Mouse (Mus musculus) frontal cortex, postnatal 25 days (tissue): ENCODE data around the gene Dpep1.
A peak's percentile ranks its signal among the peaks of the same experiment; 100 is the strongest.
"Not testable (repeated sequence)": the region's sequence is repeated elsewhere in the genome, so short reads cannot be mapped to it uniquely, and the experiment has no call there.

ENCODE experiments used
- DNase-seq, 2 experiments: peaks; one replicate each; pipeline ENCODE4 v3.0.0; 2022; ENCODE audit warnings: low spot score in 2 of 2

The Dpep1 gene

GRCm38 (mm10) chr8:123185566-123186409 lies at the start of gene Dpep1:
Gene Dpep1, plus strand, starts transcription at chr8:123186242.
- no peak for DNase-seq

GRCm38 (mm10) chr8:123136287-123136686 lies 49.8 kb upstream of the Dpep1 start:
- no peak for DNase-seq

- DNase-seq, result peak in 1 of 2 experiments; percentile 39
Observed at GRCm38 (mm10) chr8:123137645-123138077, 48.4 kb upstream of the Dpep1 start.

DNA sequence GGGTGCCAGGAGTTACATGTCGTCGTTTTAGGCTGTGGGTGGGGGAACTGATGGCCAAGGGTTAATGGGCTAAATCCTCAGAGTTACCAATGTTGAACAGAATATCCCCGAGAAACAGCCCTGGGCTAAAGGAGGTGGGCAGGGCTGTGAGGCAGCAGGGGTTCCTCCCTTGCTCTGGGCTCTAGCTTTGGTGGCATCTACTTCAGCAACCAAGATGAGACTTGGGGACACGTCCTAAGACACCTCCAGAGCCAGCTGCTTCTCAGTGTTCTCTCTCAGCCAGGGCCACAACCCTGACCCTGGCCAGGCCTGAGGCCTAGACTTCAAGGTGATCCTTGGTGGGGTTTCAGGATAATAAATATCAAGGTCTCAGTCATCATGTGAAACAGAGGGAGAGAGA lies 47.3 kb upstream of the Dpep1 start:
- no peak for DNase-seq

DNA sequence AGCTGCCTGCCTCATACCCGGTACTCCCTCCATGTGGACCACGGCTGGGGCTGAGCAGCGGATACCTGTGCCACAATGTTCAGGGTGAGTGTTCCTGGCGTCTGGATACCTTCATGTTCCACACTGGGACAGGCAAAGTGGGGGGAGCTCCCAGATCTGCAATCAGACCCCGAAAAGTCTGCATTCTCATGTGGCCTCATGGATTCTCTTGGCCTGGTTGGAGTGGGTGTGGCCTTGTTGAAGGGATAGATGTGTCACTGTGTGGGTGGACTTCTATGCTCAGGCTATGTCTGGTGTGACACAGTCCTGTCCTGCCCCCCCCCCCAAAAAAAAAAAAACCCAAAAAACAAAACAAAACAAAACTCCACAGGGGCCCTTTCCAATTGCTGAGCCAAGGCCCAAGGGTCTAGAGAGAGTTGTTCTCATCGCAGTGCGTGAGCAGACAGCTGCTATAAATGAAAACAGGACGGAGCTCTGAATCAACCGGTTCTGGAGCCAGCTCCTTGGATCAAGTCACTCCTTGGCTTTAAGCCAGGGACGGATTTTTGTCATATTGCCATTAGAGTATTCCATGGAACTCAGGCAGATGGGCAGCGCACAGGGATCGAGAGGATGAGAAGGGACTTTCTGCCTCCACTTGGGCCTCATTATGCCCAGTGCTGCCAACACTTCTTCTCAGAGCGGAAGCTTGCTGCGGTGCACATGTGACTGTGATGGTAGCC lies 44.1 kb upstream of the Dpep1 start:
- no peak for DNase-seq

DNA sequence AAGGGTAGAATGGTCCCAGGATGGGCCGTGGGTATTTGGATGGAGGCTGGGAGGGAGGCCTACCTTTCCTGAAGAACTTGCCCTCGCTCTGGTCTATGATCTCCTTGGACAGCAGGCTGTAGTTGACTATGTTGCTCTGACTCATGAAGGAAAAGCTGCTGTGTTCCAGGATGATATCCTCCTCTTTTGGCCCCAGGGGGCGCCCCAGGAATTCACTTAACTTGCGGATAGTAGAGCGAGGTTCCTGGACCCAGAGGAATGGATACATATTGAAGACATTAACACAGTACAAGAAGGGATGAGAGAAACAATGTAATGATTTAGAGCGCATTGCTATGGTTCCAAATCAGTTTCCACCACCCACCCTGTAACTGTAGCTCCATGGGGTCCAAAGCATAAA lies 40.8 kb upstream of the Dpep1 start:
- no peak for DNase-seq

GRCm38 (mm10) chr8:123146390-123146789 lies 39.7 kb upstream of the Dpep1 start:
- DNase-seq, result no peak

DNA sequence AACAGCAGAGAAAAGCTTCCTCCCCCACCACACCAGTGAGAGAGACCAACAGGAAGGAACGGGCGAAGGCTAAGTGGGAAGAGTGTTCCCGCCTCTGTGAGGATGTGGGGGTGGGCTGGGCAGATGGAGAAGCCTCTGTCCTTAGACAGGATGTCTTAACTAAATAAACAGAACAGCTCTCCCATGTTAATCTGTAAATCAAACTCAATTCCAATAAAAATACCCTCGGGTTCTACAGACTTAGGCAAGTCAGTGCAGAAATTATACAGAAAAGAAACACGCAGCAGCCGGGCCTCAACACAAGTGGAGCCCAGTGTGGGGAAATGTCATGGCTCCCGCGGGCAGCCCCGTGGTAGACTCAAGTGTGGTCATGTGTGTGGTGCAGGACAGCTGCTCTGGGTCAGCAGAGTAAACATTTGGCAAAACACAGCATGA lies 35.3 kb upstream of the Dpep1 start:
- no peak for DNase-seq

DNA sequence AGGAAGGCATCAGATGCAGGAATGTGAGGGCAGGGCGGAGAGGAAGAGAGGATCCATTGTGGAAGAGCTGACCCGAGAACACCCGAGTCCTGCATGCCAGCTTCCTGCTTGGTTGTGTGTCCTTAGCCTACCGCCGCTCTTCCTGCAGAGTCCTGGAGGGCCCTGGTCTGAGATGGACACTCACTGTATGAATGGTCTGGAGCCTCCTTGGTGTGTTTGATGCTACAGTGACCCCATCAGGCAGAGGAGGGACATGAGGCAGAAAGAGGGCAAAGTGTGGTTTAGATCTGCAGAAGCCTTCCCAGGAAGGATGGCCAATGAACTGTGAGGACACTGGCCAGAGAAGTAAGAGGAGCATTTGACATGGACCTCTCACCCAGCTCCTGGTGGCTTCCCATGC lies 30.9 kb upstream of the Dpep1 start:
- no peak for DNase-seq

- no peak for DNase-seq
Observed at GRCm38 (mm10) chr8:123156070-123156773, 29.8 kb upstream of the Dpep1 start.

DNA sequence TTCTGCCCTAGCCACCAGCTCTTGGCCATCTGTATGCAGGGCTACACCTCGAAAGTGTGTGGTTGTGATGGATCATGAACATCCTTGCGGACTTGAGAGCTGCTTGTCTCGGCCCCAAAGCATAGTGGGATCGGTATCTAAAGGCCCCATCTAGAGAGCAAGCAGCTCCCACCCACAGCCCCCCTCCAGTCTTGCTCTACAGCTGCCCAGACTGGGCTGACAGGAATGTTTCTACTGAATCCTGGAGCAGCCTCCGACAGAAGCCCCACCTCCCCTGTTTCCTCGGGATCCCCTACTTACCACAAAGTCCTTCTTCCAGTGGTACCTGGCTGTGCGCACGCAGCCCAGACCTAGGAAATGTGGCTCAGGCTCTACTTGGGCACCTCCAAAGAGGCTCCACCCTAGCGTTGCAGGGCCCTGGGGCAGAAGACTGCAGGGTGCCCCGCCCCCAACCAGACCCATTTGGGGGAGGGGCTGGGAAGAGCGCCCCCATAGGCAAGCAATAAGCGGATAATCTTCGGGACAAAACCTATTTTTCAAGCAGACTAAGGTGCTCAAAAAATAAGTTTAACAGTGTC lies 28.1 kb upstream of the Dpep1 start, which contains the start of gene Sult5a1:
TSS of gene Sult5a1 (minus strand) at position 428 of the 578 bp plus-strand sequence.
- DNase-seq, result no peak

DNA sequence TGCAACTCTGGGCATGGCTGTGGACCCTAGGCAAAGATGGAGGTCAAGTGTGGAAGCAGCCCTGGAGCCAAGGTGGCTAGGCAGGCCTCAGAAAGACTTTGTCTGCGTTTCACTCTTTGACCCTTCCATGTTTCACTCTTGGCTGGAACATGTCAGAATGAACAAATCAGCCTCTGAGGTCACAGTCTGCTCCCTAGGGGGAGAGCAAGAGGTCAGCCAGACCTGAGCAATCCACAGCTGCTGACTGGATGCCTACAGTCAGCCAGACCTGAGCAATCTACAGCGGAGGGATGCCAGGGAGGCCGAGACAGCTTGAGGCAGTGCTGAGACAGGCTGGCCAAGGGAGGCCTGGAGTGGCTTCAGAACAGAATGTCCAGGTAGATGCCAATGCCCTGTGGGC lies 4.7 kb upstream of the Dpep1 start:
- DNase-seq, result no peak

GRCm38 (mm10) chr8:123188006-123188405 lies 2.0 kb downstream of the Dpep1 start:
- DNase-seq, result no peak

GRCm38 (mm10) chr8:123188841-123189240 lies 2.8 kb downstream of the Dpep1 start:
- DNase-seq, result no peak

DNA sequence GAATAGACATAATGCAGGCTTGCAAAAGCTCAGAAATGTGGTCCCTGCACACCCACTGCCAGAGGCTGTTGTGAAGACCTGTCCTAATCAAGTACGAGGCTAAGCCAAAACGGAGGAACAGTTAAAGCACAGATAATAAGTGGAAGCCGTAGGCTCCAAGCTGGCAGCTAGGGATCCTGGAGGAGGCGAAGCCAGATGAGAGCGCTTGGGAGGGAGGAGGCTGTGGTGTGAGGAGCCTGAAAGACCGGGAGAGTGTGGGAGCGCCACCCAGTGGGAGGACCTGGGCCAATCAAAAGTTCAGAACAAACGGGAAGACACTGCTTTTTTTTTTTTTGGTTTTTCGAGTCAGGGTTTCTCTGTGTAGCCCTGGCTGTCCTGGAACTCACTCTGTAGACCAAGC lies 4.6 kb downstream of the Dpep1 start:
- peak; percentile 56 to 76 for DNase-seq

GRCm38 (mm10) chr8:123191908-123192307 lies 5.9 kb downstream of the Dpep1 start:
- no peak for DNase-seq

- DNase-seq, result no peak
Observed at GRCm38 (mm10) chr8:123193771-123194170, 7.7 kb downstream of the Dpep1 start.

- not testable (repeated sequence) for DNase-seq
Observed at GRCm38 (mm10) chr8:123197016-123197415, 11.0 kb downstream of the Dpep1 start.

DNA sequence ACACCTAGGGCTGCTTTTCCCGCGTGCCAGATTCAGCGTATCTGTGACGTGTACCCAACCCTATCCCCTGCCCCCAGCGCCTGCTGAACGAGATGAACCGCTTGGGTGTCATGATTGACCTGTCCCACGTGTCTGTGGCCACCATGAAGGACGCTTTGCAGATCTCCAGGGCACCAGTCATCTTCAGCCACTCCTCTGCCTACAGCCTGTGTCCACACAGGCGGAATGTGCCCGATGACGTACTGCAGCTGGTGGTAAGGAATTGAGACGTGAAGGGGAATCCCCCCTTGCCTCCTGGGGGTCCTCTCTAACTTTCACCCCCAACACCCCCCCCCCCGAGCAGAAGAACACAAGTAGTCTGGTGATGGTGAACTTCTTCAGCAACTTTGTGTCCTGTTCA lies 13.8 kb downstream of the Dpep1 start:
- no peak for DNase-seq

GRCm38 (mm10) chr8:123202288-123202687 lies 16.2 kb downstream of the Dpep1 start:
- DNase-seq, result peak; percentile 53 to 60

- DNase-seq, result no peak
Observed at GRCm38 (mm10) chr8:123203571-123203970, 17.5 kb downstream of the Dpep1 start.

GRCm38 (mm10) chr8:123211876-123212275 lies 25.8 kb downstream of the Dpep1 start:
- no peak for DNase-seq
